Mouse (Mus musculus): ENCODE measurements around the gene Csf3.
"Not testable (repeated sequence)": the region's sequence is repeated elsewhere in the genome, so short reads cannot be mapped to it uniquely, and the experiment has no call there.

The Csf3 gene

DNA sequence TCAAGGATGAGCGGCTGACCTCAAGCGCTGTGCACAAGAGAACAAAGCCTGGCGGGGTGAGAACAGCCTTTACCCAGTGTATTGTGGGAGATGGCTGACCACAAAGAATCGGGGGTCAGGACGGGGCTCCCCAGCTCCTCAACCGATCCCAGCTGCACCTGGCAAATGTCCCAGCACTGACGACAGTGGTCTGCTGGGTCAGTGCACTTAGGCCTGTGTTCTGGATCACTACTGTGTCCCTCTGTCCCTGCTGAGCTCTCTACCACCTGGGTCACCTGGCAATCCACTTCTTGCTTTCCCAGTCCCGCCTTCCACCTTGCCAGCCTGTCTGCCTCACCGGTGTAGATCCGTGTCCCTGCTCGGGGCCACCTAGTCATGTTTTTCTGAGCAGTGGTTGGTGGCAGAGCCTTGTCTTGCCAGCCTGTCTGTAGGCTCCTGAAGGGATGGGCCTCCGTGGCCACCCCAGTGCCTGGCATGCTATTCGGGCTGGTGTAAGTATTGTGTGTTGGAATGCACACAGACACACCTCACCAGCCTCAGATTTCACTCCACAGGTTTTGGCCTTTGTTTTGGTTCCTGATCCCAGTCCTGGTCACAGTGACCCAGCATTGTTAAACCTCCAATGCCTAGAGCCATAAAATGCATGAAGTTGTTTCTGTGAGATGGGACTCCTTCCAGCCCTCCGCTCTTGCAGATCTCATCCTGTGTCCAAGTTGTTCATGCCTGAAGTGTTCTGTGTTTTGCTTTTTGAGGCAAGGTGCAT, 4.4 kb upstream of the Csf3 start:
- no peak for DNase-seq (ENCODE audit: low read depth)

DNA sequence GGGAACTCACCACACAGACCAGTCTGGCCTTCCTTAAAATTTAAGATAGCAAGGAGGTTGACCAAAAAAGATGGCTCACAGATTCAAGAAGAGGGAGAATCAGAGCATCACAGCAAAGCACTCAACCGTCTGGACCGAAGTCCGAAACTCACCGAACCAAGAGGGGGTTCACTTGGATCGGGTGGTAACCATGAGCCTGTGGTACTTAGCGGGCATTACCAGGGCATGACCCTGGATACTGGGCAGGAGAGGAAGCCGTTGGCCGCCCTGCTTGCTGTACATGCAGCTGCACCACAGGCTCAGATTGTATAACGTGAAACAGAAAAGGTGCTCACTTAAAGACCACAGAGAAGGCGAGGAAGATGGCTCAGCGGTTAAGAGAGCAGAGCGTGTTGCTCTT, 3.8 kb upstream of the Csf3 start:
- DNase-seq (ENCODE audit: low read depth): no peak

DNA sequence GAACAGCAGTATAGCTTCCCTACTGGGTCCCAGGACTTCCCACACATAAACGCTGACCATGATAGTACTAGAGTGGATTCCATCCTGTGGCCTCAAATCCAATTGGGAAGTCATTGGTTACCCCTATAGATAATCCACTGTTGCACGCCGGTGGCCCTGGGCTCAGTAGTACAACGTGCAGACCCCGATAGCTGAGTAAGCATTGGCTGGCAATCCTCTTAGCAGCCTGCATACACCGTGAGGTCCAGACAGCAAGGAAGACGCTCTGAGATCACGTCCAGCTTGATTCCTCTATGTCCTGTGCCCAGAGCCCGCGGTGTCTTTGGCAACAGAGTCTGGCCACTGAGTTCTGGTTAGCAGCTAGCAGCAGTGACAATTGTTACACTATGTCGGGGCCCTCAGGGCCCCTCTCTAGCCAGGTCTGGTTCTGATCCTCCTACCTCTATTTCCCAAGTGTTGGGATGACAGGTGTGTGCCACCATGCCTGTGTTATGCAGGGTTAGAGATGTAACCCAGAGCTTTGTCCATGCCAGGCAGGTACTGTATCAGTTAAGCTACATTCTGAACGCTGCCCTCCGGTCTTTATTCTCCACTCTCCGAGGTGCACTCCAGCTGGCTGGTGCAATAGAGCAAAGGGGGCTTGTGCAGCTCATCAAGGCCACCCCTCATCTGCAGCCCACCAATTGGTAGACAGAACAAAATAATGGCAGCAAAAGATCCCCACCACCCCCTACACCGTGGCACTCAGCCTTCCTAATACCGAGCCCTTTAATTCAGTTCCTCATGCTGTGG, 2.0 kb upstream of the Csf3 start:
- DNase-seq (ENCODE audit: low read depth): no peak

DNA sequence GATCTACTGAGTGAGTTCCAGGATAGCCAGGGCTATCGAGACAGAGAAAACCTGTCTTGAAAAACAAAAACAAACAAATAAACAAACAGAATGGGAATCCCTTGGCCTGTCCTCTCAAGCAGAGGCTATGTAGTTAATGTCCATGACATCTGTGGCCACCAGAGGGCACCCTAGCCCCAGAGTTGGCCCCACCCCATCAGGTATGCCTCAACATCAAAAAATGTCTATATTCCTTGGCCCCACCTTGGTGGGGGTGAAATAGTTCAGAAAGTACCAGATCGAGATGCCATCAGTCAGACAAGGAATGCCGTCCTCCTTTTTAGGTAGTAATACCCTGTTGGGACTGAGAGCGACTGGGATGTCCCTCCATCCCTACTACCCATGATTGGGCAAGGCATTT, 1.2 kb upstream of the Csf3 start:
- DNase-seq (ENCODE audit: low read depth): peak; percentile 58

DNA sequence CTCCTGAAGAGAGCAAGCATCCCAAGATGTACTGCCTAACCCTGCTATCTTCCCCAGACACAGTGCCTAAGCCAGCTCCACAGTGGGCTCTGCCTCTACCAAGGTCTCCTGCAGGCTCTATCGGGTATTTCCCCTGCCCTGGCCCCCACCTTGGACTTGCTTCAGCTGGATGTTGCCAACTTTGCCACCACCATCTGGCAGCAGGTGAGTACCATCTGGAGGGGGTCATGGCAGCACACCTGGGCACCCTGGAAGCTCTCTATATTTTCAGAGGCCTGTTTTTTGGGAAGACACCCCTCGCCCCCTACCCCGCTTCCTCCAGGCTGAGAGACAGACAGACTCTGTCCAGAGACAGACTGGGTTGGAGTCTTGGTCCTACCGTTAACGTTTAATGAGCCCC, 1.3 kb downstream of the Csf3 start:
- DNase-seq (ENCODE audit: low read depth): no peak

DNA sequence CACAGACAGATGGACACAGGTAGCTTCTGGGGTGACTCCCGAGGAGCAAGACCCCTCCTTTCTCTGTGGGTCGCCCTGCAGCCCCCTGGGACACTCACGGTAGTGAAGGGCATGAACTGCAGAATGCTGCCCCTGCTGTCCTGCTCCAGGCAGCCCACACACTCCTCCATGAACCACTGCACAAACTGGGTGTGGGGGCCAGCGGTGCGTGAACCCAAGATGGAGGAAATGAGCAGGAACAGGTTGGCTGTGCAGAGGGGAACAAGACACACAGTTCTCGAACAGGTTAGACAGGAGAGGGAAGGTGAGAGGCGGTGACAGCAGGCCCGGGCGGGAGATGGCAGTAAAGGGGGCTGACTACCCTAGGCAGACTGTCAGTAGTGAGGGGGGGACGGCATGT, 4.0 kb downstream of the Csf3 start:
- no peak for DNase-seq (ENCODE audit: low read depth)

DNA sequence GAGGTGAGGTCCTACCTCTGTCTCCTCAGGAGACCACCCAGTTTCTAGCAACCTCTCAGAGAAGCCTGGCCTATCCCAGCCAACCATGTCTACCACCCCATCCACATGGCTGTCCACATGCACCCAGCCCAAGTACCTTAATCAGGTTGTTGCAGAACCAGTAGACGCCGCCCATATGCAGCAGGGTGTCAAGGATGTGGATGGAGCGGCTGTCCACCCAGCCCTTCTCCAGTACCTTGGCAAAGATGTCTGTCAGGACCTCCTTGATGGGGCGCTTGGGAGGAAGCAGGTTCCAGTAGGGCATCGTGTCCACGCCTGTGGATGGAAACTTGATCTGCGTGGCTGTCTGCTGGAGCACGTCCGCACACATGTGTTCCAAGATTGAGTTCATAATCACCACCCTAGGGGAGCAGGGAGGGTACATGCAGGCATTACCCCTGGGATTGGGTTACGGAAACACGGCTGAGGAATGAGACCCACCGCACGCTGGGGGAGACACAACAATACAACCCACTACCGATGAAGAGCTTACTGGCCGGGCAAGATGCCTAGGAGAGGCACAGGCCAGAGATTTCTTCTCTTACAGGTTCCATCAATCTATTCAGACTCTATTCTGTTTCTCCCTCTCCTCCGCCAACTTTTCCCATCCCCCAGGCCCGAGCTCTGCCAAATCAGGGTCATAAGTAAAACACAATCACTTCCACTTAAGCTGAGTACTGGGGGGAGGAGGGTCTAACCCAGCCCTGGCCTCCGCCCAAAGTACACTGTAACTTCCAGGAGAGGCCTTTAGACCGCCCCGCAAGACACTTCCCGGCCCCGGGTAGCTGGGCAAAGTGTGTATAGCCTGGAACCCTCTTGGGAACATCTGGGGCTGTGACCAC, 6.6 kb downstream of the Csf3 start:
- no peak for DNase-seq (ENCODE audit: low read depth)

DNA sequence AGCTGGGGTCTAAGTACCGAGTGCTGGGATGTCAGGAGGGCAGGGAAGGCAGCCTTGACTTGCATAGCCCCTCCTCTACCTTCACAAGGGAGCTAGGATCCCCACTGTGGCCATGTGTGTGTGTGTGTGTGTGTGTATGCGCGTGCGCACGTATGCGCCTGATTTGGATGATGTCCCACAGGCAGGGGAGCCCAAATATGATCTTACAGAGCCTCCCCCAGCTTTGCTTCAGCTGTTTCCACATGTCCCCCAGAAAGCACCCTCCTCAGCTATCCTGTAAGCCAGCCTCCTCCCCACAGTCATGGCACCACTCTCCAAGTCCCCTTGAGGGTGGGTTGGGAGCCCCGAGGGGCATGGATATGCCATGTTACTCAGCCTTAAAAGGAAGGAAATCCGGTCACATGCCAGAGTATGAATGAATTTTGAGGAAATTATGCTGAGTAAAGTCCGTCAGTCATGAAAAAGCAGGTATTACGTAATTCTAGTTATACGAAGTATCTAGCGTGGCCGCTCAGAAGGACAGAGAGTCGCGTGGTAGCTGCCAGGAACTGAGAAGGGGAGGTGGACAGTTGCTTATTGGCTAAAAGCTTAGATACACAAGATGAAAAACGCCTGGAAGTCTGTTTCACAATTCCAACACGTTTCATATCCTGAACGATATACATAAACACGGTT, 7.4 kb downstream of the Csf3 start:
- no peak for DNase-seq (ENCODE audit: low read depth)

DNA sequence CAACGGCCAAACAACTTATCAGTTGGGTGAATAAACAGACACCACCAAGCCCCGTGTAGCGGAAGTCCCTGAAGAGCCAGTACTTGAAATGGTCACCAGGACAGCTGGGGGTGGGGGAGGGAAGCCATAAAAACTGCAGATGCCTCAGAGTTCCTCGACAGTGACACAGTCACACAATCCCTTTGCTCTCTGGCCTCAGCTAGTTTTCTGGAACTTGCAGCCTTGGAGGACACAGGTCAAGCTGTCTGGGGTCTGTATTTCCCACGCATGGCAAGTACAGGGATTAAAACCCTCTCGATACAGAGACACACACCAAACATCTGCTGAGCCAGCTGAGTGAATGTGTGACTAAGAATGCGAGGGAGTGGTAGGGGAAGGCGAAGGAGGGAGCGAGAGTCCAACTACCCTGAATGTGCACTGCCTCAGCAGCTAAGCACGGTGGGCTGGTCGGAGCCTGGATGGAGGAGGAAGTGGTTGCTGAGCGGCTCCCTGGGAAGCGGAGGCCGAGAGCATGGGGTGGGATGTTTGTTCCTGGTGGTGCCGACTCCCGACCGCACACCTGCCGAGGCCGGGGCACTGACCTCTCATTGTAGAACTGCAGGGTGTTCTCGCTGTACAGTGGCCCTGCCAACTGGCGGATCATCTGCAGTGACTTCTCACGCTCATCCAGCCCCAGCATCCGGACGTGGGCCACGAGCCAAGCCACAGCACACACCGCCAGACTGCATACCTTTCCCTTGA, 8.1 kb downstream of the Csf3 start:
- no peak for DNase-seq (ENCODE audit: low read depth)

DNA sequence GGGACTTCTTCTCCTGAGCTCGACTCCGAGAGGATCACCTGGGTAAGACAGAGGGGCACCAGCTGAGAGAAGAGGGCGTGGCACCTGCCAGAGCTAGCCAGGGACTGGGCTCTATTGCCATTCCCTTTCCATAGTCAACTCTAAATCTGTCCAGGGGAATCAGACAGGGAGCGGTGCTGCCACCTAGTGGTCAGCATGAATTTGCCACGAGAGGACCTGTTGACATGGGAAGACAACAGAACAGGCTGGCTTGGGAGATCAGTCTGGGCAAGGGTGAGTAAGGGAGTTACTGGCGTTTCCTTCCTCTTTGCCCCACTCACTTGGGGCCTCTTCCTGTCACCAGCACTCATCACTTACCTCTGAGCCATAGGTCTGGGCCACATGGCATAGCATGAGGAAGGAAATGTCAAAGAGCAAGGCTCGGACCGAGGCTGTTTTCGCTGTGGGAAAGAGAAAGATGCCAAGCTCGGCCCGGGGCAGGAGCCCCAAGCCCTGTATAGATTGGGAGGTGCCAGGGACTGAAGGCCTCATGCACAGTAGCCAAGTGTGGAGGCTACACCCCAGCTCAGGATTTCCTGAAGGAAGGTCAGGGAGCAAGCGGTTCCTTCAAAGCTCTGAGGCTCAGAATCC, 9.5 kb downstream of the Csf3 start:
- peak; percentile 83 for DNase-seq (ENCODE audit: low read depth)

DNA sequence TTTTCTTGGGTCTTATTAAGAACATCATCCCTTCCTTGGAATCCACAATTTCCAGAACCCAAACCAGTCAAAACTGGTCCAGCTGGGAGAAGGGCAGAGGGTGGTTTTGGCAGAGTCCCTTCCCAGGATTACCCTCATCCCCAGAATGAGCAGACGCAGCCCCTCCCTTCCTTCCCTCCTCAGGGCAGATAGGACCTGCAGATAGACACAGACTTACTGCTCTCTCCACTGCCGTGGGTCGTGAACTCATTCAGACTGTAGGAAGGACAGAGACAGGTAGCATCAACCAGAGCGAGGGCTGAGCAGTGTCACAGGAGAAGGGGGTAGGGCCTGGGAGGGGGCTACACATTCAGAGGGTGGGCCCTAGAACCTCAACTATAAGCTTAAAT, 10.0 kb downstream of the Csf3 start:
- DNase-seq (ENCODE audit: low read depth): no peak

DNA sequence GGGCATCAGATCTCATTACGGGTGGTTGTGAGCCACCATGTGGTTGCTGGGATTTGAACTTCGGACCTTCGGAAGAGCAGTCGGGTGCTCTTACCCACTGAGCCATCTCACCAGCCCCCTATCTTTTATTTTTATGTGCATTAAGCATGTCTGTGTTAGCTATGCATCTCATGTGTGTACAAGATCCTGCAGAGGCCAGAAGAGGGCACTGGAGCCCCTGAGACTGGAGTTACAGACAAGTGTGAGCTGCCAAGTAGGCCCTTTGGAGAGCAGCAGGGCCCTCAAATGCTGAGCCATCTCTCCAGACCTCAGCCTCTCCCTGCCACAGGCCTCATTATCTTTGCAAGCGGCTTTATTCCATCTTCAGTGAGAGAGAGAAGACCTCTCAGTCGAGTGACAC, 10.9 kb downstream of the Csf3 start:
- DNase-seq (ENCODE audit: low read depth): not testable (repeated sequence)

DNA sequence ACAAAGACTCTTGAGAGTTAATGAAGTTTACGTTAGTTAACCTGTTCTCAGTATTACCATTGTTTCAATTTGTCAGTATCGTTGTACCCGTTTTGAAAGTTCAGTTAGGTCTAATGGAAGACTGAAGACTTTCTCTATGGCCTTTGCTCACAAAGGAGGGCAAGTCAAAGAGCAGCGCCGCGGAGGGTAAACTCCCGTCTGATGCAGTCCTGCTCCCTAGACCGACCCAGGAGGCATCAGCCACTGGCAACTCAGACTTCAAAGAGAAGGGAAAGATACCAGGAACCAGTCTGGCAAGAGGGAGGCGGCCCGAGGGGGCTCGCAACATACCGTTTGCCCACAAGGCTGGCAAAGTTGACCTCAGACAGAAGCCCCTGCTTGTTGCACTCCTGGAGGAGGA, 12.6 kb downstream of the Csf3 start:
- no peak for DNase-seq (ENCODE audit: low read depth)

DNA sequence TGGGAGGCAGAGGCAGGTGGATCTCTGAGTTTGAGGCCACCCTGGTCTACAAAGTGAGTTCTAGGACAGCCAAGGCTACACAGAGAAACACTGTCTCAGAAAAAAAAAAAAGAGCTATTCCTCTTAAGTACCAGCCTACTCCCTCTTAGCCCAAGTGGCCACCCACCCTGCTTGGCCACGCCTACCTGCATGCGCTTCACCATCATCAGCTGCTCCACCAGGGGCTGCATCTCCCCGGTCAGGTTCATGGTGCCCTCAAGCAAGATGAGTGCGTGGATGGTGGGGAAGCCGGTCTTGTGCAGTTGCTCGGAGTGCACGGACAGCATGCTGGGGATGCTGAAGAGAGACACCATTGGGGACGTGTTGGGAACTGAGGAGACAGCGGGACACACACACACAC, 14.9 kb downstream of the Csf3 start:
- no peak for DNase-seq (ENCODE audit: low read depth)

DNA sequence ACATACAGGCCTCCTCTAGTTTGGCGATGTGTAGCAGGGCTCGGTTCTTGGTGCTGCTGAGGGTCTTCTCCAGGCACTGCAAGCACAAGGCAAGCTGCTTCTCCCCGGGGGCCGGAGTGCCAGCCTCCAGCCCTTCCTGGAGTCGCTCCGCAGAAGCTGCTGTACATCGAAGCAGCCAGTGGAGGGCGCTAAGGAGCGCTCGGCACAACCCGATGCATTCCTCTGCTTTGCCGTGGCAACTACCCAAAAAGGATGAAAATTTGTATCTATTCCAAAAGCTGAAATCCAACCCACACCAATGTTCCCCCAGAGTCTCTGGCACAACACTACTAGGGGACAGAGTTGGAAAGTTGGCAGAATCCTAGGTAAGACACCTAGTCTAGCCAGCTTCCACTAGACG, 16.8 kb downstream of the Csf3 start:
- no peak for DNase-seq (ENCODE audit: low read depth)

DNA sequence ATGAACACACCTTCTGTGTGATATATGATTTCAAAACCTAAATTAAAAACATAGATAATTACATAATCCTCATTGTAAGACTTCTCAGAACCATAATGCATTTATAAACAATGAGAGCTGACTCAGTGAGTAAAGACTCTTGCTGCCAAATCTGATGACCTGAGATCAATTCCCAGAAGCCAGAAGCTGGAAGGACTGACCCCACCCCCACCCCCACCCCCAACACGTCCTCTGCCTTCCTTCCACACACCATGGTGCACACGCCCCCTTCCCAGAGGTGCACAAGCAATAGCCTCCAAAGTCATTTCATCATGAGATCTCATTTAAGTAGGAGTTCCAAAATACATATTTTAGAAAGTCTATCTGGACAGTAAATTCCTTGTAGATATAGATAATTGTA, 19.7 kb downstream of the Csf3 start:
- no peak for DNase-seq (ENCODE audit: low read depth)

DNA sequence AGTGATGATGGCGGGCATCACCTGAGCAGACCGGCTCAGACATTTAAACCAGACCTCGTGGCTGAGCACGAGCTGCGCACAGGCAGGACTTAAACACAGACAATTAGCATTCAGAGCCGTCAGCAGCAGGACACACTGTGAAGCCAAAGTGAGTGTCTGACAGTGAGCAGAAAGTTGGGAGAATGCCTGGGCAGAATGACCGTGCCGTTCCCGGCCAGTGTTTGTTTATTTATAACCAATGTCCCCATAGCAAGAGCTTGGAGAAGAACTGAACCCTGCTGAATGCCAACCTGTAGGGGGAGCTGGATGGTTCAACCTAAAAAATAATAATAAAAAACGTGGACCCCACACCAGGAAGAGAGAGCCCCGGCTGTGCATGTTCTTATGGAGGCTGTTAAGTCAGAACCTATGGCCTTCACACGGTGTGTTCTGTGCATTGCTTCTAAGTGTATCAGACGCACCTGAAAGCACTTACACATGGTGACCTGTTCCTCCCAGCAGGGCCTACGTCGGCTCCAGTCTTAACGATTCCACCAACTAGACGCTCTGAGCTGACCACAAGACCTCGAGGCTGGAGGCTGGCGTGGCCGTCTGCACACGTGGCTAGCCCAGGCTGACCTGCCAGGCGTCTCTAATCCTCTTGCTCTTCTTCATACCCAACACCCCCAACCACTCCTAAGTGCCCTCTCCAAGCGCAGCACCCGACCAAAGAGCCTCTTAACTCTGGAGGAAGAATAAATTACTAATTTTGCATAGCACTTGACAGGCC, 20.6 kb downstream of the Csf3 start:
- DNase-seq (ENCODE audit: low read depth): no peak

DNA sequence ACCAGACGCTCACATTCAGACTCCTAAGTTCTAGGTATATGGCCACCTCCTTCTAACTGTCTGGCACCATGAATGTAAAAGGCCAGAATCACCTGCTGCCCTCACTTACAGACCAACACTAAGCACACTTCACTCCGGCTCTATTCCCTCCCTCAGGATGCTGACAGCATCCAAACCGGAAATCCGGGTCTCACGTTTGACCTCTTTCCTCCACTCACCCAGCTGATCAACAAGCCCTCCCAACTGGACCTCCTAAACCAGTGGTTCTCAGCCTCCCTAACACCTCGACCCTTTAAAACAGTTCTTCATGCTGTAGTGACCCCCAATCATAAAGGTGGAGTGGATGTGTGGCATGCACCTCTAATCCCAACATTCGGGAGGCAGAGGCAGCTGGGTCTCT, 22.0 kb downstream of the Csf3 start:
- no peak for DNase-seq (ENCODE audit: low read depth)

DNA sequence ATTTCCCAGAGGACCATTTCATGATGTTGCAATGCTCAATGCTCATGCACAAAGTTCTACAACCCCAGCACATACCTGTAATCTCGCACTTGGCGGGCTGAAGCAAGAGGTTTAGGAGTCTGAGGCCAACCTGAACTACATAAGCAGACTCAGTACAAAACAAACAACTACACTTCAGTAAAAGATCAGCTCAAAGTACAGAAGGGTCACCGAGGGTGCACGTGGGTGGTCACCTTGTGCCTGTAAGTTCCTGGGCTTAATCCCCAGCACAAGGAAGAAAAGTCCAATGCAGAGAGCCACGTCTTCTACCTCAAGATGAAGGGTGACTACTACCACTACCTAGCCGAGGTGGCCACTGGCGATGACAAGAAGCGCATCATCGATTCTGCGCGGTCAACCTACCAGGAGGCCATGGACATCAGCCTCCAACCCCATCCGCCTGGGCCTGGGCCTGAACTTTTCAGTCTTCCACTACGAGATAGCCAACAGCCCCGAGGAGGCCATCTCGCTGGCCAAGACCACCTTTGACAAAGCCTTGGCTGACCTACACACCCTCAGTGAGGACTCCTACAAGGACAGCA, 25.0 kb downstream of the Csf3 start:
- no peak for DNase-seq (ENCODE audit: low read depth)

DNA sequence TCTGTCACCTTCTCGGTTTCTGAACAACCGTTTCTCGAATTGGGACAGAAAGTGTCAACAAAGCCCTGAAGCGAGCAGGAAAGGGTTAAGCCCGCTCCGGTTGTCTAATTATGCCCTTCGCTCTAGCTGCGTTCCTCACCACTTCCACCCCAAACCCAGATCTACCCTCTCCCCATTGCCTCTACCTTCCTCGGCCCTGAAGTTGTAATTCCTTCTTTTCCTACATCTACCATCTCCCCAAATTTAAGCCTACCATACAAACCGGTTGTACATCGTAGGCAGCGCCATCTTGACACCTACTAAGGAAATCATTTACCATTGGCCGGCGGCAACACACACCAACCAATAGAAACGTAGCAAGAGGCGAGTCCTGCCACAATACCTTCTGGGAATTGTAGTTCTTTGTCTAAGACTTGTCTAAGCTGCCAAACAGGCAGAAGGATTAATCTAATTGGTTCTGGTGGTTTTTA, 28.1 kb downstream of the Csf3 start, which contains the start of gene Med24:
Gene Med24 (minus strand): TSS at position 317 of the 470 bp plus-strand sequence.
- DNase-seq (ENCODE audit: low read depth): peak; percentile 88

Data from c-Kit-positive CD71-positive TER-119-negative erythroid progenitor cells, embryonic 14.5 days (primary cell).